ENCODE assay signal across 15 mouse cellular contexts in the genomic region with DNA sequence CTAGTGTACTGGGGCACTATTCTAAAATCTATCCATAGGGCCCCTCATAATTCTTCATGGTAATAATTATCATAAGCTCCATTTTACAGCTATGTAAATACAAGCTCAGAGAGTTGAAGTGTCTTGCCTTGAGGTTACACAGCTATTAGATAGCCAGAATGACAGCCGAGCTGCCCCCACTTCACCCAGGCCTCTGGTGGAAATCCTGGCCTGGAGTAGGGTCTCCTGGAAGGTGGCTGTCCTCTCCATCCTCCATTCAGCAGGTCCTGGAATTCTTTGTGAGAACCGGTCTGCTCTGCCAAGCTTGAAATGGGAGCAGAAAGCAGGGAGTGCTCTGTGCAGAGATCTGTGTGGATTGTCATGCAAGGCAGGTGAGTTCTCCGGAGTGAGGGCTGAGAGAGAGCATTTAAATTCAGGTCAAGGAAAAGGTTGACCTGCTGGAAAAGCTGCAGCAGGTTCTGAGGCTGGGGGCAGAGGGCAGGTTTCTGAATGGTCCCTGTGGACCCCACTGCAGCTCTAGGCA.
DNase-seq lines count a peak whose midpoint lies in the region; ATAC-seq and TF ChIP-seq lines count a peak whose summit lies in the region.
"Had no signal": no experiment of that assay in that cellular context is flagged by ENCODE, and none has a peak within 500 bp of the region (broad histone marks: within the 10 kb centered on the region; RNA-seq: fewer than 3 reads in every experiment).

No protein-coding gene starts in this region.

- no peaks in the 10 kb centered on the region for H3K27me3 ChIP-seq in kidney, embryonic 14.5 days (ENCODE audit: control insufficient read depth, insufficient read depth, low read length)
- no peaks in the 10 kb centered on the region for H3K27me3 ChIP-seq in hindbrain, embryonic 10.5 days (ENCODE audit: insufficient read depth, poor library complexity, severe bottlenecking)
- H3K27me3 ChIP-seq in midbrain, embryonic 13.5 days = peaks cover 19% of the 10 kb centered on the region
- H3K27me3 ChIP-seq in heart, adult 2 months (ENCODE audit: control insufficient read depth, insufficient read depth, low read length) = no peaks in the 10 kb centered on the region
- no peaks in the 10 kb centered on the region for H3K27me3 ChIP-seq in forebrain, embryonic 16.5 days (replicated peaks; ENCODE audit: control insufficient read depth, insufficient read depth, low read length)
- H3K27me3 ChIP-seq: heart, embryonic 12.5 days; limb, embryonic 15.5 days; lung, embryonic 15.5 days had no signal

- TF ChIP-seq POLR2A in heart, adult 2 months (IDR thresholded peaks at IDR 0.05; ENCODE audit: insufficient read depth, low read depth, low read length) = no peak

- ATAC-seq in kidney, embryonic 14.5 days (ENCODE audit: low FRiP score, low TSS enrichment) = peak; percentile 44; the same call in 1 of the 2 replicates
- ATAC-seq in midbrain, embryonic 13.5 days = peak; percentile 46; the same call in 1 of the 2 replicates
- ATAC-seq in forebrain, embryonic 16.5 days = no peak
- ATAC-seq: Patski had no signal

- no peaks in the 10 kb centered on the region for H3K9me3 ChIP-seq in kidney, embryonic 14.5 days (ENCODE audit: control insufficient read depth, low read length)
- no peaks in the 10 kb centered on the region for H3K9me3 ChIP-seq in ES-E14 (ENCODE audit: control insufficient read depth, insufficient read depth, low read depth, low read length)
- no peaks in the 10 kb centered on the region for H3K9me3 ChIP-seq in hindbrain, embryonic 10.5 days
- no peaks in the 10 kb centered on the region for H3K9me3 ChIP-seq in midbrain, embryonic 13.5 days
- H3K9me3 ChIP-seq in forebrain, embryonic 16.5 days (ENCODE audit: control insufficient read depth, low read length) = no peaks in the 10 kb centered on the region
- H3K9me3 ChIP-seq: heart, embryonic 12.5 days; limb, embryonic 15.5 days; lung, embryonic 15.5 days had no signal

- H3K79me2 ChIP-seq in heart, adult 2 months (replicated peaks; ENCODE audit: control insufficient read depth, insufficient read depth, low read length) = no peaks in the 10 kb centered on the region

- WGBS in kidney, embryonic 14.5 days = 7% methylated on average over 3 of the region's 3 CpGs
- 11% methylated on average over 3 of the region's 3 CpGs for WGBS in hindbrain, embryonic 10.5 days
- WGBS in midbrain, embryonic 13.5 days = 15% methylated on average over 3 of the region's 3 CpGs
- 60% methylated on average over 3 of the region's 3 CpGs for WGBS in heart, adult 2 months
- 17% methylated on average over 3 of the region's 3 CpGs for WGBS in forebrain, embryonic 16.5 days

- intact Hi-C loops in heart, adult 2 months (cut with DNase I) = no loop called here

- no peak overlapping the region for H3K4me3 ChIP-seq in kidney, embryonic 14.5 days (ENCODE audit: low read length)
- no peak overlapping the region for H3K4me3 ChIP-seq in ES-E14 (ENCODE audit: insufficient read depth in 1 of 2, low read depth in 1 of 2, low read length in 2 of 2, poor library complexity in 1 of 2, severe bottlenecking in 1 of 2)
- H3K4me3 ChIP-seq in hindbrain, embryonic 10.5 days = no peak overlapping the region
- H3K4me3 ChIP-seq in midbrain, embryonic 13.5 days (replicated peaks) = no peak overlapping the region
- H3K4me3 ChIP-seq in heart, adult 2 months = no peak overlapping the region
- H3K4me3 ChIP-seq in forebrain, embryonic 16.5 days (replicated peaks; ENCODE audit: low read length) = no peak overlapping the region
- H3K4me3 ChIP-seq: heart, embryonic 12.5 days; limb, embryonic 15.5 days; lung, embryonic 15.5 days had no signal

- no peaks in the 10 kb centered on the region; the same call in 1 of the 2 replicates for H3K36me3 ChIP-seq in kidney, embryonic 14.5 days (ENCODE audit: control insufficient read depth, insufficient read depth, low read length)
- H3K36me3 ChIP-seq in ES-E14 (ENCODE audit: control insufficient read depth, insufficient read depth, low read length, poor library complexity, severe bottlenecking) = no peaks in the 10 kb centered on the region
- peaks cover 61% of the 10 kb centered on the region for H3K36me3 ChIP-seq in hindbrain, embryonic 10.5 days
- H3K36me3 ChIP-seq in midbrain, embryonic 13.5 days = no peaks in the 10 kb centered on the region
- no peaks in the 10 kb centered on the region for H3K36me3 ChIP-seq in heart, adult 2 months (ENCODE audit: control insufficient read depth, insufficient read depth, low read length)
- H3K36me3 ChIP-seq in forebrain, embryonic 16.5 days (ENCODE audit: control insufficient read depth, insufficient read depth) = no peaks in the 10 kb centered on the region
- H3K36me3 ChIP-seq: heart, embryonic 12.5 days; lung, embryonic 15.5 days had no signal

- no peak overlapping the region for H3K9ac ChIP-seq in kidney, embryonic 14.5 days (ENCODE audit: low read depth, low read length)
- H3K9ac ChIP-seq in ES-E14 (ENCODE audit: insufficient read depth, low read depth, low read length, poor library complexity, severe bottlenecking) = no peak overlapping the region
- H3K9ac ChIP-seq in midbrain, embryonic 13.5 days (replicated peaks) = 0 out of 2 replicates have a peak overlapping the region, but pooled peaks have one; percentile 17
- H3K9ac ChIP-seq in heart, adult 2 months (ENCODE audit: low read depth, low read length) = no peak overlapping the region
- no peak overlapping the region for H3K9ac ChIP-seq in forebrain, embryonic 16.5 days (replicated peaks; ENCODE audit: low read depth, low read length)
- H3K9ac ChIP-seq: limb, embryonic 15.5 days; lung, embryonic 15.5 days had no signal

- in situ Hi-C loops in ES-E14 (cut with MboI; ENCODE audit: low sequenced_read_pairs in 2 of 2, unreplicated experiment in 2 of 2) = no loop called here

- no peak for TF ChIP-seq CTCF in heart, adult 2 months (IDR thresholded peaks at IDR 0.05)

- peaks cover 10% of the 10 kb centered on the region; the same call in 1 of the 2 replicates for H3K4me1 ChIP-seq in kidney, embryonic 14.5 days (ENCODE audit: control insufficient read depth, insufficient read depth, low read length)
- peaks cover 0 to 3% of the 10 kb centered on the region in 2 experiments; a peak in 1 of 4 replicates for H3K4me1 ChIP-seq in ES-E14 (ENCODE audit: control insufficient read depth in 2 of 2, insufficient read depth in 2 of 2, low read length in 2 of 2, poor library complexity in 1 of 2)
- H3K4me1 ChIP-seq in hindbrain, embryonic 10.5 days (replicated peaks) = peaks cover 30% of the 10 kb centered on the region
- peaks cover 21% of the 10 kb centered on the region for H3K4me1 ChIP-seq in midbrain, embryonic 13.5 days (replicated peaks)
- H3K4me1 ChIP-seq in heart, adult 2 months (ENCODE audit: control insufficient read depth, insufficient read depth, low read length) = no peaks in the 10 kb centered on the region
- H3K4me1 ChIP-seq in forebrain, embryonic 16.5 days (replicated peaks; ENCODE audit: control insufficient read depth, insufficient read depth, low read length) = no peaks in the 10 kb centered on the region
- H3K4me1 ChIP-seq: lung, embryonic 15.5 days had no signal

- peak overlapping the region; percentile 26 for H3K4me2 ChIP-seq in kidney, embryonic 14.5 days (replicated peaks; ENCODE audit: low read depth, low read length)
- peak overlapping the region; percentile 24; the same call in 1 of the 2 replicates for H3K4me2 ChIP-seq in midbrain, embryonic 13.5 days (replicated peaks)
- no peak overlapping the region for H3K4me2 ChIP-seq in forebrain, embryonic 16.5 days (ENCODE audit: low read length)
- H3K4me2 ChIP-seq: heart, embryonic 12.5 days; limb, embryonic 15.5 days; lung, embryonic 15.5 days had no signal

- DNase-seq in kidney, adult 18-20 months = no peak
- peak; percentile 11 for DNase-seq in ES-E14 (ENCODE audit: low read depth, low spot score)
- no peak for DNase-seq in hindbrain, embryonic 10.5 days (ENCODE audit: low spot score)
- DNase-seq in left cerebral cortex, adult 11 months (ENCODE audit: low spot score) = no peak
- DNase-seq in heart, adult 2 months = no peak
- DNase-seq: adrenal gland, postnatal 10 days; kidney, postnatal 25 days; thymus, postnatal 4 days had no signal

- TF ChIP-seq EP300 in heart, adult 2 months (IDR thresholded peaks at IDR 0.05; ENCODE audit: insufficient read depth, low read depth, low read length) = no peak

- H3K27ac ChIP-seq in kidney, embryonic 14.5 days (ENCODE audit: low read depth, low read length) = no peak overlapping the region
- H3K27ac ChIP-seq in ES-E14 (ENCODE audit: insufficient read depth, low read depth, low read length, poor library complexity, severe bottlenecking) = no peak overlapping the region
- H3K27ac ChIP-seq in hindbrain, embryonic 10.5 days = peak overlapping the region; percentile 69; the same call in 1 of the 2 replicates
- peak overlapping the region; percentile 4 for H3K27ac ChIP-seq in midbrain, embryonic 13.5 days
- no peak overlapping the region for H3K27ac ChIP-seq in heart, adult 2 months
- no peak overlapping the region for H3K27ac ChIP-seq in forebrain, embryonic 16.5 days (ENCODE audit: low read length)
- H3K27ac ChIP-seq: limb, embryonic 15.5 days; lung, embryonic 15.5 days had no signal

TF ChIP-seq in ES-E14, 5 proteins besides CTCF, POLR2A, EP300 and RAD21:
- TF ChIP-seq CHD2 (IDR thresholded peaks at IDR 0.05; ENCODE audit: low read depth, low read length) (no peak), ZC3H11A (IDR thresholded peaks at IDR 0.05; ENCODE audit: borderline replicate concordance, low read depth, low read length) (no peak), MAFK (IDR thresholded peaks at IDR 0.05; ENCODE audit: insufficient read depth, low read depth, low read length) (no peak), ZNF384 (IDR thresholded peaks at IDR 0.05; ENCODE audit: low read depth, low read length) (no peak), HCFC1 (IDR thresholded peaks at IDR 0.05; ENCODE audit: borderline replicate concordance, insufficient read depth, low read length) (no peak)

Comparison
In these comparisons a context has a peak if more than half of its experiments do, and no peak if none do; other contexts are left out.
1. H3K27ac ChIP-seq: peak in hindbrain, embryonic 10.5 days (single experiment) and midbrain, embryonic 13.5 days (single experiment); none in kidney, embryonic 14.5 days (single experiment), ES-E14 (single experiment), heart, adult 2 months (single experiment) and forebrain, embryonic 16.5 days (single experiment).